Mouse (Mus musculus) layer of hippocampus, adult 2 months (tissue): Measurements from ENCODE around the gene Celsr1. TPM values are rescaled to one million over a fixed set of nuclear protein-coding genes. Genes with fewer than 3 reads are reported as not detected.

Source experiments
- DNase-seq, 2 experiments: peaks; one replicate each; pipeline ENCODE4 v3.0.0; 2022; ENCODE audit warnings: low spot score in 2 of 2
- H3K27ac ChIP-seq: fragments of 200-600 bp; 2 replicates; pipeline ENCODE4 v1.8.1; 2022
- H3K4me3 ChIP-seq: fragments of 200-600 bp; 2 replicates; pipeline ENCODE4 v1.8.1; 2022; ENCODE audit warnings: mild to moderate bottlenecking
- CTCF ChIP-seq: fragments of 200-600 bp; conservative IDR thresholded peaks from 2 replicates; pipeline ENCODE4 v1.8.1; 2022; ENCODE audit warnings: antibody characterized with exemption, mild to moderate bottlenecking, moderate library complexity
- total RNA-seq, 2 experiments: library from RNA; stranded (reverse); gene quantifications; 2 replicates each; pipeline ENCODE4 v1.2.3; 2021

Celsr1 gene
- total RNA-seq, 2 experiments from 2014 or later, result 5.5 to 5.8 TPM

DNA sequence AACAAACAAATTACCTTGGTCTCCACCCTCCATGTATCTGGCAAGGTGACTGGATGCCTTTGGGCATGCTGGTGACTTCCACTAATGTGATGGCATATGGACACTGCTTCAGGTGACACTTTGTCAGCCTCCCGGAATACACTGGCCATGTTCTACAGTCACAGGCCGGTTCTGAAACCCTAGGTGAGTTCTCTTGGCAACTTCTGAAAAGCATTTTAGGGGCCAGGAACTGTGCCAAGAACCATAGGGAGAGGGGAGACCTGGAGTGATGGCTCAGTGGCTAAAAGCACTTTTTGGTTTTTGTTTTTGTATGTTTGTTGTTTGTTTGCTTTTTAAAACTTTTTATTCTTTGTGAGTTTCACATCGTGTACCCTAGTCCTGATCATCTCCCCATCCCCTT is 15.9 kb upstream of the Celsr1 start:
- no peak for TF ChIP-seq CTCF
- DNase-seq, result no peak
- Histone ChIP-seq H3K27ac (no peak overlapping the region), H3K4me3 (no peak overlapping the region)

DNA sequence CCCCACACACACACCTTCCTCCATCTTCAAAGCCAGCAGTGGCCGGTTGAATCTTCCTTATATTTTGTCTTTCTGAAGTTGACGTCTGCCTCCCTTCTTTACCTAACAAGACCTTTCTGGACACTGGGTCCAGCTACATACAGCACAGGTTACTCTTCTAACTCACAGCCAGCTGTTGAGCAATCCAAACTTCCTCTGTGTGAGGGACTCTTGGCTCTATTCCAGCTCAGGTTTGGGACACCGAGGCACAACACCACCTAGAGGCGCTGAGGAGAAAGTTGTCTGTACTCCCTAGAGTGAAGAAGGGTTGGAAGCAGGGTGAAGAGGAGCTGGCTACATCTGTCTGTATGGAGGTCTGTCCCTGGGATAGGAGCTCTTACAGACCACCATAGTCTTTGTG is 8.8 kb upstream of the Celsr1 start:
- H3K4me3 ChIP-seq, result no peak overlapping the region
- TF ChIP-seq CTCF, result peak; percentile 24; the same call in 1 of the 2 replicates
- DNase-seq, result no peak
- H3K27ac ChIP-seq, result no peak overlapping the region

DNA sequence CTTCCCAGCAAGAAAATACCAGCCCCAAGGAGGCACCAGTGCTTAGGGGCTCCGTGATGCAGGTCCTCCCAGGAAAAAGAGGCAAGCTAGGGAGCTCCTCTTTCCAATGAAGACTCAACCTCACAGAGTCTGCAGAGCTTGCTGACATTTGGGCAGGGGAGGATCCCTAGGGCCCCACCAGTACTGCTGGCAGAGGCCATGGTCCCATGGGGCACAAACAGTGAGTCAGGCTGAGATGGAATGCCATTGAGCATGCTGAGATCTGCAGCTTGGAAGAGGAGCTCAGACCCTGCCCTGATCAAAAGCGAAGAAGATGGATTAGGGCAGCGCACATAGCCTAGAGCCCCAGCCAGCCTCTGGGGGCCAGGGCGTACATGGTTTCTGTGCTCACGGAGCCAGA is 7.8 kb upstream of the Celsr1 start:
- Histone ChIP-seq H3K27ac (no peak overlapping the region), H3K4me3 (no peak overlapping the region)
- TF ChIP-seq CTCF, result no peak
- DNase-seq, result no peak

DNA sequence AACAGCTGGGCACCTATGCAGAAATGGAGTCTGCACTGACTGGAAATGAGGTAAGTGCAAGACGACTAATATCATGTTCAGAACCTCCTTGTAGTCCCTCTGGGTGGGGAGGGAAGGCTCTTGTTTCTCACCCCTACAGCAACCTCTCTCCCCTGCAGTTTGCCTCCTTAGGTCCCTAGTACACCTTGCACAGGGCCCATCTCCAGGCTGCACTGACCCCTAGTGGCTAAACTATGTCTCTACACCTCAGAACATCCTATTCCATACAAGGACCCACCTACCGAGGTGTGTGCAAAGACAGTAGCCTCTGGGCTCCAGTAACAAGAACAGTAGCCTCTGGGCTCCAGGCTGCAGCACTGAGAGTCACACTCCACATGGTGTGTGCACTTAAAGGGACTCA is 5.2 kb upstream of the Celsr1 start:
- no peak overlapping the region for H3K27ac ChIP-seq
- no peak overlapping the region for H3K4me3 ChIP-seq
- DNase-seq, result peak; percentile 49 to 82
- peak; percentile 99 for TF ChIP-seq CTCF

DNA sequence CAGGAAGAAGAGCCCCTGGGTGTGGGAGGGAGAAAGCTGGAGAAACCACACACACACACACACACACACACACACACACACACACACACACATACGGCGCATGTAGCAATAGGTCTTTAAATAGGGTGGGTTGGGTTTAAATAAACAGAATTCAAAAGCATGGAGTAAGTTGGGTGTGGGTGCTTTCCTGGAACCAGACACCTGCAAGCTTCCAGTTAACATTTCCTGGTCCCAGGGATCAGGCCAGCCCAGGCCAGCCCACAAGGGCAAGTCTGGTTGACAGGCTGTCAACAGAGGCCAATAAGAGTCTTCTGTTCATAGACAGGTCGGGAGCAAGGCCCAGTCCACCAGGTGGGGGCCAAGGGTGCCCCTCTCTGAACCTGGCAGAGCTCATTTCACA is 2.3 kb upstream of the Celsr1 start:
- Histone ChIP-seq H3K4me3 (no peak overlapping the region), H3K27ac (no peak overlapping the region)
- no peak for DNase-seq
- TF ChIP-seq CTCF, result no peak

DNA sequence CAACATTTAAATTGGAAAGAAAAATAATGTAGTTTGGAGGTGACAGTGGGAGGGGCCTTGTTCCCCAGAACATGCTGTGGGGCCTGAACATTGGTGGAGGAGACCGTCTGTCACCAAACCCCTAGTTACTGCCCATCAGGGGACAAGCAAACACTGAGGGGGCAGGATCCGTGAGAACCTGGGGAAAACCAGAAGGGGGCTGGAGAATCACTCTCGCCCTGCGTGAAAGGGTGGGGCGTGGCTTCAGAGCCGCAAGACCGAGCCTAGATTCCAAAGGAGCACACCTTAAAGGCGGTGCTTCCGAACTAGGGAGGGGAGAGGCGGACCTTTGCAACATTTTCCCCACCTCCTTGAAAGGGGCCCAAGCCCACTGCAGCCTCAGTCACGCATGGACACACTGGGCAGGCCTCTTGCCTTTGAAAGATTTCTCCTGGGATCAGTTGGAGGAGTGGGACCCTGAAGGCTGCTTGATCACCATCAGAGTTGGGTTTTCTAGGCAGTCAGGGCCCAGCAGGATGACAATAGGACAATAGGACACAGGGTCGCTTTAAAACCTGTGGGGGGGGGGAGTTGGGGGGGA is 1.3 kb upstream of the Celsr1 start:
- no peak for TF ChIP-seq CTCF
- Histone ChIP-seq H3K4me3 (no peak overlapping the region), H3K27ac (no peak overlapping the region)
- DNase-seq, result no peak

DNA sequence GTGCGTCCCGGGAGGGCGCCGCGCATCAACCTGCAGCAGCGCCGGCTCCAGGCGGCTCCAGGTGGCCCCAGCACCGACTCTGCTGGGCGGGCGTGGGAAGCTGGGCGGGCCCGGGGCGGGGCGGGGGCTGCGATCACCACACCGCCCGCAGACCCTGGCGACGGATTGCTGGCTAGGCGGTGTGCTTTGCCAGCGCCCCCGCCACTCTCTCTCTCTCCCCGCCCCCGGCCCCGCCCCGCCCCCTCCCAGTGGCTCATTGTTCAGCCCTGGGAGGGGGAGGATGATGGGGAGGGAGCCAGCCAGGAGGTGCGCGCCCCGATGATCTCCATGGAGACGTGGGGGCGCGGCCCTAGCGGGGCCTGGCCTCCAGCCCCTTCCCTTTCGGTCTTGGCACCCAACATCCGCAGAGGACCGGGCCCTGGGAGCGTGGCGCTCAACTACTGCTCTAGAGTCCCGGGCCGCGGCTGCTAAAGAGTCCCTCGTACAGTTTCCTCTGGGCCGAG is 495 bp upstream of the Celsr1 start:
- TF ChIP-seq CTCF, result no peak
- Histone ChIP-seq H3K27ac (no peak overlapping the region), H3K4me3 (peak overlapping the region; percentile 49)
- no peak for DNase-seq

DNA sequence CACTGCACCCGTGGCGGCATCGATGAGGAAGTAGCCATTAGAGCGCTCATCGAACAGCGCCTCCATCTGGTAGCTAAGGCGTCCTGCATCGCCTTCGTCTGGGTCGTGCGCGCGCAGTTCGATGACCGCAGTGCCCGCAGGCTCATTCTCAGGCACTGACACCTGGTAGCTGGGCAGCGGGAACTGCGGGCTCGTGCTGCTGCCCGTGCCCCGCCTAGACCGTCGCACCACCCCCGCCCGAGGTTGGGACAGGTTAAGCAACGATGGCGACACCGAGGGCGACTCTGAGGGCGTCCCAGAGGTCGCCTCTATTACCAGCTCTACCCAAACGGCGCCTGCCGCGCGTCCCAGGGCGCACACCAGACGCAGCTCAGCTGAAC is 776 bp downstream of the Celsr1 start:
- peak overlapping the region; percentile 51; the same call in 1 of the 2 replicates for H3K27ac ChIP-seq
- DNase-seq, result no peak
- peak overlapping the region; percentile 34 for H3K4me3 ChIP-seq
- peak; percentile 76 for TF ChIP-seq CTCF

DNA sequence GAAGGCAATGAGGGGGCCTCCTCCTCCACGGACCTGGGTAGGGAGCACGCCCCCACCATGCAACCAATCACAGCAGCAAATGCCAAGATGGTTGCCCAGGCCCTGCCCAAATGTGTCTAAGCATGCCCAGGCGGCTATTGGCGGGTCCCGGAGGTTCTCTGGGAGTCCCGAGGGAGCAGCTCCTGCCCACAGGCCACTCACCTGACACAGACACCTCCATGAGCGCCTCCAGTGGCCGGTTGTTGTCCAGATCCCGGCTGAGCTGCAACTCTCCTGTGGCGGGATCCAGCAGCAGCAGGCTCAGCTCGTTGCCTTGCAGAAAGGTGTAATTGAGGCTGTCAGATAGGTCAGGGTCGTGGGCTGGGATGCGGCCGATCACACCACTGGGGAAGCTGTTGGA is 3.6 kb downstream of the Celsr1 start:
- Histone ChIP-seq H3K4me3 (no peak overlapping the region), H3K27ac (no peak overlapping the region)
- DNase-seq, result no peak
- 0 out of 2 replicates have a peak, but pooled peaks have one; percentile 11 for TF ChIP-seq CTCF

DNA sequence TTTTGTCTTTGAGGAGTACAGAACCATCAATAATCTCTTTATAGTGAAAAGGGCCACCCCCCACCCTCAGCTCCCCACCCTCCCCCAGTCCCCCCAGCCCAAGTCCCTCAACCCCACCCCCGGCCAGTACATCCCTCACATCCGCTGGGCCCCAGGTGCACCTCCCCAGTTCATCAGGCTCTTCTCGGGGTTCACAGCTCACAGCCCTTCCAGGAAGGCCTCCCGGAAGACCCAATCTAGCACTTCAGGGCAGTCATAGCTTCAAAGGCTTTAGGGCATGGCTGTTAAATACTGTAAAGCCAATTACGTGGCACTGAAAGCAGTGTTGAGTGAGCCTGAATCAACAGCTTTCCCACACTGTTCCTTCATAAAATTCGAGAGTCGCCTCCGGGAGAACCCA is 5.7 kb downstream of the Celsr1 start:
- Histone ChIP-seq H3K27ac (no peak overlapping the region), H3K4me3 (no peak overlapping the region)
- TF ChIP-seq CTCF, result no peak
- DNase-seq, result no peak

DNA sequence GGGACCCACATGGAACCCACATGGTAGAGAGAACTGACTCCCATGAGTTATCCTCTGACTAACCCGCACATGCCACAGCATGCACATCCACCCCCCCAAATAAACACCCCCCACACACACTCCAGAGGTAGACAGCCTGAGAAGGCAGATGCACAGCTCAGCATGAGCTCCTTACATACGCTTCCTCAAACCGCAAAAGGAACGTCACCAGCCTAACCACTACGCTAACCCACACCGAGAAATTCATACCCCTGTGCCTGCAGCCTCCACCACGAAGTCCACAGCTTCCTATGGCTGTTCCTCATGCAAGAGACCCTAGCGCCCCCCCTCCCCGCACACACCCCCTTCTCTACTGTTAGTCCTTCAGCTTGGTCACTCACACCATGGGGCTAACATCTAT is 11.6 kb downstream of the Celsr1 start:
- no peak overlapping the region for H3K4me3 ChIP-seq
- no peak for TF ChIP-seq CTCF
- H3K27ac ChIP-seq, result no peak overlapping the region
- DNase-seq, result no peak

DNA sequence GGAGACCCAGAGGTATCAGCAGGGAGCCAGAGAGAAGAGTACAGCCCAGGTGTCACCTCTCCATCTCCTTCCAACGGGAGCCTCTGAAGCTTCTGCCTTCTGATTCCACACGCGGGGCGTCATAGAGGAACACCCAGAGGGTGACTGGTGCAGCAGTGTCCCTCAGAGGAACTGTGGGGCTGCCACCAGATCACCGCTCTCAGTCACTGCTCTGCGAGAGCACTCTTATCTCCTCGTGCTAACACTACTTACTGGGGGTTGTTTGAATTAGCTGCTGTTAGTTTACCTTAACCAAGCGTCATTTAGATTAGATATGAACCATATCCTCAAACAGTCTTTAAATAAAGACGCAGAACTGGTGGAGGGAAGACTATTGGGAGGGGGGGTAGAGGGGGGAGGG is 12.3 kb downstream of the Celsr1 start:
- H3K27ac ChIP-seq, result no peak overlapping the region
- DNase-seq, result no peak
- no peak overlapping the region for H3K4me3 ChIP-seq
- TF ChIP-seq CTCF, result no peak

DNA sequence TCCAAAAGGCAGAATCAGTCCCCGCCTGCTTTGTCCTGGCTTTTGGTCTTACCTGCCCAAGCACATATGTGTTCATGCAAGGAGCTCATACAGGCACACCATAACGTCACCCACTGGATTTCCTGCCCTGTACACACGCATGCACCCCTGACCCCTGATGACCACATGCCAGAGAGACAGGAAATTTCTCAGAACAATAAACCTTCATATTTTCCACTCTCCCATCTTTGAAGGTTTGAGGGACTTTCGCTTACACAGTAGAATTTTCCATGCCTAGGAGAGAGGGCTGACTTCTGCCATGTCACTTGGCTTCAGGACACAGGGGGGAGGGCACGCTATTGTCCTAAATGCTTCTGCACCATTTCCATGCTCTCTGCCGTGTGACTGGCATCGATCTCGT is 13.6 kb downstream of the Celsr1 start:
- no peak for TF ChIP-seq CTCF
- Histone ChIP-seq H3K4me3 (no peak overlapping the region), H3K27ac (no peak overlapping the region)
- no peak for DNase-seq

DNA sequence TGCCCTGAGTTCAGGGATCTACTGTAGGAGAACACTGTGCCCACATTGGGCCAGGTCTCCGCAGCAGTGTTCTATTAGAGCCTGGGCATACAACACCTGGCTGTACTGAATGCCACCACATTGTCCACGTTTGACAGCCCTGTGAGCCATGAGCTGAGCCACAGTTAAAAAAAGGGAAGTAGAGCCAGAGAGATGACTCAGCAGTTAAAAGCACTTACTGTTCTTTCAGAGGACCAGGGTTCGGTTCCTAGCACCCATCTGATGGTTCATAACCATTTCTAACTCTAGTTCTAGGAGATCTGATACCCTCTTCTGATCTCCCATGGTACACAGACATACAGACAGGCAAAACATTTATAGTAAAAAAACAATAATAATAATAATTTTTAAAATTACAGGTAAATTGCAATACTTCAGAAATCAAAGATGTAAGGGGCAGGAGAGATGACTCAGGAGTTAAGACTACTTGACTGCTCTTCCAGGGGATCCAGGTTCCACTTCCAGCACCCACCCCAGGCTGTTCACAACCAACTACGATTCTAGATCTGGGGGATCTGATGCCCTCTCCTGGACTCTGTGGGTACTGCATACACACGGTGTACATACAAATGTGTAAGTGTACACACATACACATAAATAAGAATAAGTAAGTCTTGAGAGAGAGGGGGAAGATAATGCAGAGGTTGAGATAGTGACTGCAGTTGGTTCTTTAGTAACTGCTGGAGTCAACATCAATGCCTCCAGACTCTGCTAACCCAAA is 14.6 kb downstream of the Celsr1 start:
- H3K27ac ChIP-seq, result no peak overlapping the region
- DNase-seq, result no peak
- peak; percentile 49 for TF ChIP-seq CTCF

More for the DNA sequence above, 14.6 kb downstream of the Celsr1 start:
- no peak overlapping the region for H3K4me3 ChIP-seq
